Mouse (Mus musculus): ENCODE data around the gene Lsamp. TPM values are rescaled to one million over a fixed set of nuclear protein-coding genes. Genes with fewer than 3 reads are reported as not detected.

Gene Lsamp
- total RNA-seq, 2 experiments from 2014 or later: 0.56 to 1.2 TPM

- DNase-seq: no peak
These were observed 2095.4 kb downstream of the Lsamp start for GRCm38 (mm10) chr16:42079573-42079972.

GRCm38 (mm10) chr16:42081611-42082010, 2097.4 kb downstream of the Lsamp start:
- DNase-seq: no peak

GRCm38 (mm10) chr16:42097510-42097909, 2113.3 kb downstream of the Lsamp start:
- DNase-seq: no peak

- no peak for DNase-seq
These were observed 2118.0 kb downstream of the Lsamp start for GRCm38 (mm10) chr16:42102186-42102585.

GRCm38 (mm10) chr16:42102635-42103034, 2118.5 kb downstream of the Lsamp start:
- DNase-seq: no peak

GRCm38 (mm10) chr16:42112251-42112650, 2128.1 kb downstream of the Lsamp start:
- DNase-seq: no peak

GRCm38 (mm10) chr16:42113246-42113645, 2129.1 kb downstream of the Lsamp start:
- no peak for DNase-seq

GRCm38 (mm10) chr16:42121788-42122187, 2137.6 kb downstream of the Lsamp start:
- no peak for DNase-seq

GRCm38 (mm10) chr16:42123826-42124225, 2139.7 kb downstream of the Lsamp start:
- no peak for DNase-seq

- DNase-seq: no peak
These were observed 2141.9 kb downstream of the Lsamp start for GRCm38 (mm10) chr16:42126061-42126460.

- DNase-seq: no peak
These were observed 2163.0 kb downstream of the Lsamp start for GRCm38 (mm10) chr16:42147164-42147563.

- no peak for DNase-seq
These were observed 2165.2 kb downstream of the Lsamp start for GRCm38 (mm10) chr16:42149216-42149942.

- no peak for DNase-seq
These were observed 2168.5 kb downstream of the Lsamp start for GRCm38 (mm10) chr16:42152640-42153039.

- no peak for DNase-seq
These were observed 2173.7 kb downstream of the Lsamp start for GRCm38 (mm10) chr16:42157816-42158215.

GRCm38 (mm10) chr16:42164941-42165340, 2180.8 kb downstream of the Lsamp start:
- peak; percentile 28 for DNase-seq

GRCm38 (mm10) chr16:42168292-42168691, 2184.1 kb downstream of the Lsamp start:
- DNase-seq: no peak

GRCm38 (mm10) chr16:42169447-42170140, 2185.4 kb downstream of the Lsamp start:
- DNase-seq: peak; percentile 45

GRCm38 (mm10) chr16:42172476-42172875, 2188.3 kb downstream of the Lsamp start:
- peak; percentile 22 for DNase-seq

- no peak for DNase-seq
These were observed 2194.7 kb downstream of the Lsamp start for GRCm38 (mm10) chr16:42178866-42179265.

- no peak for DNase-seq
These were observed 2195.9 kb downstream of the Lsamp start for GRCm38 (mm10) chr16:42180025-42180424.

- no peak for DNase-seq
These were observed 2196.3 kb downstream of the Lsamp start for GRCm38 (mm10) chr16:42180473-42180872.

GRCm38 (mm10) chr16:42189431-42190081, 2205.4 kb downstream of the Lsamp start:
- no peak for DNase-seq

Measured in gastrocnemius, postnatal 25 days (tissue).